Mouse (Mus musculus): ENCODE measurements around the gene Kcna10. TPM values are rescaled to one million over a fixed set of nuclear protein-coding genes. Genes with fewer than 3 reads are reported as not detected.
A peak's percentile ranks its signal among the peaks of the same experiment; 100 is the strongest.

Kcna10 gene
- polyA plus RNA-seq, 1 experiment from 2014 or later: not detected

DNA sequence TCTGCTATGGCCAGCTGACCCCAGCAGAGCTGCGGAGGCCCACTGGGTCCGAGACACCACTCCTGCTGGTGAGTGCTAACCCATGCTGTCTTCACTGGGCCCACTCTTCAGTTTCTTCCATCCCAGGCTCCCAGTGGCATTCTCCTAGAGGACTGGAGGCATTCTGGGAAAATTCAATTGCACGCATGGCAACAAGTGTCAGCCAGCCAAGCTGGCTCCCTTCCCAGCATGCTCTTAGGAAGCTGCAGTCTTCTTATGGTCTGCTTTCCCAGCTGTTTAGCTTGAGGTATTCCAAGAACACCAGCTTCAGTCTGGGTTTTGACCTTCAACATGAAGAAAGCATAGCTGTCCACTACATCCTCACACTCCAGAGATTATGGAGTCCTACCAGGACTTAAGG lies 322 bp downstream of the Kcna10 start:
- Histone ChIP-seq H3K9me3 (ENCODE audit: control insufficient read depth, low read length) (no peaks in the 10 kb centered on the region), H3K36me3 (ENCODE audit: control insufficient read depth, insufficient read depth, low read length) (no peaks in the 10 kb centered on the region), H3K4me2 (ENCODE audit: low read length) (no peak overlapping the region), H3K4me3 (replicated peaks; ENCODE audit: low read depth, low read length) (no peak overlapping the region), H3K9ac (replicated peaks; ENCODE audit: low read length) (no peak overlapping the region), H3K4me1 (ENCODE audit: control insufficient read depth, insufficient read depth, low read length) (no peaks in the 10 kb centered on the region), H3K27ac (replicated peaks; ENCODE audit: low read depth, low read length) (no peak overlapping the region), H3K27me3 (ENCODE audit: control insufficient read depth, insufficient read depth, low read length) (no peaks in the 10 kb centered on the region)
- DNase-seq: peak; percentile 8
- ATAC-seq (ENCODE audit: low FRiP score, low TSS enrichment): no peak
- WGBS: 93% methylated on average over 3 of the region's 3 CpGs

DNA sequence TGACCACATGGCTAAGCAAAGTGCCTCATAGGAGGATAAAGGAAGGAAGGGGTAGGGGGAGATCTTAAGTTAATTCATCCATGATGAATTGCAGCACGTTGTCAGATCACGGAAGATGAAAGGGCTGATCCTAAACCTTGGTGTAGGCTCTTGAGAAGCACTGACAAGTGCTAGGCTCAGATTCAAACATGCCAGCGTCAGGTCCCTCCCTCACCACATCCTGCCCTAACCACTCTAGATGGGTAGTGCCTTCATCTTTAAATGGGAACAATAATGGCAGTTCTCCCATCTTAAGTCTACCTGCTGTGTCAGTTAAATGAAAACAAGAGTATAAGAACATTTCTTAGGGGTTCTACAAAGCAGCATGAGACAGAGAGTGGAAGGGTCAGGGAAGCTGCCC lies 2.7 kb downstream of the Kcna10 start:
- Histone ChIP-seq H3K9me3 (ENCODE audit: control insufficient read depth, low read length) (no peaks in the 10 kb centered on the region), H3K9ac (replicated peaks; ENCODE audit: low read length) (no peak overlapping the region), H3K27ac (replicated peaks; ENCODE audit: low read depth, low read length) (no peak overlapping the region), H3K27me3 (ENCODE audit: control insufficient read depth, insufficient read depth, low read length) (no peaks in the 10 kb centered on the region), H3K4me1 (ENCODE audit: control insufficient read depth, insufficient read depth, low read length) (no peaks in the 10 kb centered on the region), H3K4me3 (replicated peaks; ENCODE audit: low read depth, low read length) (no peak overlapping the region), H3K4me2 (ENCODE audit: low read length) (no peak overlapping the region), H3K36me3 (ENCODE audit: control insufficient read depth, insufficient read depth, low read length) (no peaks in the 10 kb centered on the region)
- DNase-seq (no peak), ATAC-seq (ENCODE audit: low FRiP score, low TSS enrichment) (no peak)
- WGBS: 75% methylated on average over 3 of the region's 3 CpGs

DNA sequence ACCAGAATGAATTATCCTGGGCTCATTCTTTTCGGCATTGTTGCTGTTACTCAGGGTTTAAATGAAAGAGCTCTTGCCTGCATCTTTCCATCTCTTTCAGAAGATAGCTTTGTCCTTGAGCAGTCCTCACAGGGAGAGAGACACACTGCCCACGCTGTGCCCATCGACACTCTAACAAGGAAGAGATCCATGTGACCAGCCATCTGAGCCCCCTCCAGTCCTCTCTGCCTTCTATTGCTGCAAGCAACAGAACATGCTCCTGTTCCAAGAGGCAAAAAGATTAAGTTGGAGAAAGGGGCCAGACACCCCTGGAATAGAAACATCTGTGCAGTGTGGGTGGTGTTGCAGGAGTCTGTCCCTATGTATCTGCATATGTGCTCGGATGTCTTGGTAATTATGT lies 4.2 kb downstream of the Kcna10 start:
- H3K9ac ChIP-seq (replicated peaks; ENCODE audit: low read length): no peak overlapping the region
- no peaks in the 10 kb centered on the region for H3K9me3 ChIP-seq (ENCODE audit: control insufficient read depth, low read length)
- no peak for DNase-seq
- no peak overlapping the region for H3K4me3 ChIP-seq (replicated peaks; ENCODE audit: low read depth, low read length)
- ATAC-seq (ENCODE audit: low FRiP score, low TSS enrichment): no peak
- H3K27ac ChIP-seq (replicated peaks; ENCODE audit: low read depth, low read length): no peak overlapping the region
- no peaks in the 10 kb centered on the region for H3K4me1 ChIP-seq (ENCODE audit: control insufficient read depth, insufficient read depth, low read length)
- H3K4me2 ChIP-seq (ENCODE audit: low read length): no peak overlapping the region
- no peaks in the 10 kb centered on the region for H3K27me3 ChIP-seq (ENCODE audit: control insufficient read depth, insufficient read depth, low read length)
- H3K36me3 ChIP-seq (ENCODE audit: control insufficient read depth, insufficient read depth, low read length): no peaks in the 10 kb centered on the region
- 69% methylated on average over 4 of the region's 4 CpGs for WGBS

DNA sequence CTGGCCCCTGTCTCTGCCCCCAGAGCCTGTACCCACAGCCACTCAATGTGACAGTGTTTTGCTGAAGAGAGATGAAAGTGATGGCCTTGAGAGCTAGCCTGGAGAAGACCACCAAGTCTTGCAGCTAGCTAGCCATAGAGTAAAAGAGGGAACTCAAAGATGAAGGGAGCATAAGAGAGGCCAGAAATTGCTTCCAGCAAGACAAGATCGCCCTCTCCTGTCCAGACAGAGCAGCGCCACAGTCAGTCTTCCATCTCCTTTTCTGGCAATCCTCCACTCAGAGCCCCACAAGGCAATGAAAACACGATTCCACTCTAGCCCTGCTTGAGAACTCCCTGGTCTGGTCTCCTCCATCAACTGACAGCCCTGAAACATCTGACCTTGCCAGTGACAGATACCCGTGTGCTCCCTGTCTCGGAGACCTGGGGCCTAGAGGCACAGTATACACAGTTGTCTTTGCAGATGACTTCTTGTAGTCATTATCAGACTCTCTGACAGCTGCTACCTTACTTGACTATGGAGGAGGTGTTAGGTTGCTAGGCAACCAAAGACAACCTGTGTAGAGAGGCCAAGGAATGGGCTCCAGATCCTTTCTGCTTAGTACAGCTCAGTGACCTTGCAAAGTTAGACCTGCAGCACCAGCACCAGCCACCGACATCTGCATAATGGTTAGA lies 5.5 kb downstream of the Kcna10 start:
- Histone ChIP-seq H3K9ac (replicated peaks; ENCODE audit: low read length) (no peak overlapping the region), H3K4me1 (ENCODE audit: control insufficient read depth, insufficient read depth, low read length) (no peaks in the 10 kb centered on the region), H3K36me3 (ENCODE audit: control insufficient read depth, insufficient read depth, low read length) (no peaks in the 10 kb centered on the region), H3K27me3 (ENCODE audit: control insufficient read depth, insufficient read depth, low read length) (no peaks in the 10 kb centered on the region), H3K4me3 (replicated peaks; ENCODE audit: low read depth, low read length) (no peak overlapping the region), H3K27ac (replicated peaks; ENCODE audit: low read depth, low read length) (no peak overlapping the region), H3K9me3 (ENCODE audit: control insufficient read depth, low read length) (no peaks in the 10 kb centered on the region), H3K4me2 (ENCODE audit: low read length) (no peak overlapping the region)
- peak; percentile 86 for DNase-seq
- 50% methylated on average over 6 of the region's 6 CpGs for WGBS
- peak; percentile 72 for ATAC-seq (ENCODE audit: low FRiP score, low TSS enrichment)

DNA sequence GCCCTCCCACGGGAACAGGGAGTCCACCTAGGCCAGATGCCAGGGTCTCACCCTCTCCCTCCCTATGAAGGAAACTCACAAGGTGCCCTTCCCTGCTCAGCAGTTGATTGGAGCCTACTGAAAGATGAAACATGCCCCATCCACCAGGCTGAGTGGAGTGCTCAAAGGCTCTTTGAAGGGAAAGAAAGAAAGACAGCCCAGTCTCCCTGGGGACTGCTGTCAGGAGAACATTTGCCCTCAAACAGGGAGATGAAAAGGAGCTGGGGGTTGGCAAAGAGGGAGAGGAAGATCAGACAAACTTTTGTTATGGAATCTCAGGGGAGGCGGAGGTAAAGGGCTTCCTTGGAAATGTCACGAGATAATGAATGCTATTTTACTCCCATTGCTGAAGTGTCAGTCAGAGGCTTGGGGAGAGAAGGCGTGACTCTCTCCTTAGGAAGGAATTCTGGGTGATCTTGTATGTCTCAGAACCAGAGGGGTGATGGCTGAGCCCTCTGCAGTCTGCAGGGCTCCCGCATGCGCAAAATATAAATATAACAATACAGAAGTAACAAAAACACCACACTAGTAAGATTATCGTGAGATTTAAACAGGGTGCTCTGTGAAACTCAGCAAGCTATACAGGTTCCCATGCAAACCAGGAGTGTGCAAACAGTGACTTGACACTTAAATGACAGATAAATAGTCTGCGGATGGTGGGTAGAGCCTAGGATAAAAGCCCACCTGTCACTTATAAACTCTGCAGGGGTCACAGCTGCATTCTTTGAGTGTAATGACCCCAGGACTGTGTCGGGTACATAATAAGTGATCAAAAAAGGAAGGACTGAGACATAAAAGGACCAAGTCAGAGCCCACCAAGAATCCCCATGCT lies 18.7 kb downstream of the Kcna10 start:
- Histone ChIP-seq H3K9ac (replicated peaks; ENCODE audit: low read length) (no peak overlapping the region), H3K4me1 (ENCODE audit: control insufficient read depth, insufficient read depth, low read length) (0 out of 2 replicates have a peak, but pooled peaks cover 6% of the 10 kb centered on the region), H3K4me2 (ENCODE audit: low read length) (no peak overlapping the region), H3K4me3 (replicated peaks; ENCODE audit: low read depth, low read length) (no peak overlapping the region), H3K9me3 (ENCODE audit: control insufficient read depth, low read length) (no peaks in the 10 kb centered on the region), H3K27me3 (ENCODE audit: control insufficient read depth, insufficient read depth, low read length) (no peaks in the 10 kb centered on the region), H3K36me3 (ENCODE audit: control insufficient read depth, insufficient read depth, low read length) (no peaks in the 10 kb centered on the region), H3K27ac (replicated peaks; ENCODE audit: low read depth, low read length) (peak overlapping the region; percentile 43; the same call in 1 of the 2 replicates)
- WGBS: 13% methylated on average over 9 of the region's 9 CpGs
- ATAC-seq (ENCODE audit: low FRiP score, low TSS enrichment) (peak; percentile 68), DNase-seq (peak; percentile 79)

DNA sequence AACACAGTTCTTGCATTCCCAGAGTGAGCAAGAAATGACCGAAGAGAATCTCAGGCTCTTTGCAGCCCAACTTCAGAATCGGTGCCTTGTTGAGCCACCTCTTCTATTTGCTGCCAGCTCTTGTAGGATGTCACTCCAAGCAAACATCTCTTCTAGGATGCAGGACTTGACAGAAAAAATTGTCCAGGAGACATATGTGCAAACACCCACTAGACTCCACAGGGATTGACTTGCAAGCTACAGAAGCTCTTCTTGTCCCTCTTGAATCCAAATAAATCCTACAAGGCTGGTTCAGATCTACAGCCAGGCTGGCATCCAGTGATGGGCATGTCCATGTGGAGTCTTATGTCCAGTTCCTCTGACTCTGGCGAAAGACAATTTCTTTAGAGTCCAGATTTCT lies 21.6 kb downstream of the Kcna10 start:
- 93% methylated on average over 3 of the region's 3 CpGs for WGBS
- no peak for ATAC-seq (ENCODE audit: low FRiP score, low TSS enrichment)
- no peak for DNase-seq

DNA sequence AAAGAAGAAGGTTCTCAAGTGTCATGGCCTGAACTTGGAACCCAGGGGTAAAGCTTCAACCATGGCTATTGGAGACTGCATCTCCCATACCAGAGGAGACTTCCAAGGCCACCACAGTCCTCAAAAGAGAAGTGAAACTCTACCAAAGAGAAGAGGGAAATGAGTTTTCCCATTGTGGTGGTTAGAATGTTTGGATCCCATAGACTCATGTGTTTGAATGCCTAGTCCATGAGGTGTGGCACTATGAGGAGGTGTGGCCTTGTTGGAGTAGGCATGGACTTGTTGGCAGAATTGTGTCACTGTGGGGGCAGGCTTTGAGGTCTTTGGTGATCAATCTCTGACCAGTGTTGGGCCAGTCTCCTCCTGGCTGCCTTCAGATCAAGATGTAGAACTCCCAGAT lies 22.3 kb downstream of the Kcna10 start:
- Histone ChIP-seq H3K4me2 (ENCODE audit: low read length) (no peak overlapping the region), H3K4me3 (replicated peaks; ENCODE audit: low read depth, low read length) (no peak overlapping the region), H3K27ac (replicated peaks; ENCODE audit: low read depth, low read length) (no peak overlapping the region), H3K27me3 (ENCODE audit: control insufficient read depth, insufficient read depth, low read length) (no peaks in the 10 kb centered on the region), H3K36me3 (ENCODE audit: control insufficient read depth, insufficient read depth, low read length) (no peaks in the 10 kb centered on the region), H3K4me1 (ENCODE audit: control insufficient read depth, insufficient read depth, low read length) (peaks cover 19% of the 10 kb centered on the region), H3K9ac (replicated peaks; ENCODE audit: low read length) (no peak overlapping the region), H3K9me3 (ENCODE audit: control insufficient read depth, low read length) (no peaks in the 10 kb centered on the region)
- no peak for ATAC-seq (ENCODE audit: low FRiP score, low TSS enrichment)
- no peak for DNase-seq

More for the DNA sequence above, 21.6 kb downstream of the Kcna10 start:
- no peak overlapping the region for H3K4me3 ChIP-seq (replicated peaks; ENCODE audit: low read depth, low read length)
- H3K4me1 ChIP-seq (ENCODE audit: control insufficient read depth, insufficient read depth, low read length): peaks cover 19% of the 10 kb centered on the region
- H3K4me2 ChIP-seq (ENCODE audit: low read length): no peak overlapping the region
- H3K9me3 ChIP-seq (ENCODE audit: control insufficient read depth, low read length): no peaks in the 10 kb centered on the region
- no peaks in the 10 kb centered on the region for H3K36me3 ChIP-seq (ENCODE audit: control insufficient read depth, insufficient read depth, low read length)
- H3K27me3 ChIP-seq (ENCODE audit: control insufficient read depth, insufficient read depth, low read length): no peaks in the 10 kb centered on the region
- H3K27ac ChIP-seq (replicated peaks; ENCODE audit: low read depth, low read length): no peak overlapping the region
- no peak overlapping the region for H3K9ac ChIP-seq (replicated peaks; ENCODE audit: low read length)

DNA sequence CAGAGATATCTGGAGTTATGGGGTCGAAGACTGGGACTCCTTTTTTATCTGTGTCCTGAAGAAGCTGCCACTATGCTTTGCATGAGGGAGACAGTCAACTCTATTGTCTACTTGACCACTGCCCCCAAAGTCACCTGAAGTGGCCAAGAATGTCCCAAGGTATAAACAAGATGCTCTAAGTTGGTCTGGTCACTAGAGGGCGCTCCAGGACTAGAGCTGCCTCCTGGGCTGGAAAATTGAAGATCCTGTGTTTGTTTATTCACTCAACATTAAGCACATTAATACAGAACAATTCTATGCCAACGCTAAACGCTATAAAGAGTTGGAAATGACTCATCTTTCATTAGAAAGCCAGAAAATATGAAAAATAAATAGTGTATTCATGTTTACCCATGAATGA lies 23.1 kb downstream of the Kcna10 start:
- no peak overlapping the region for H3K9ac ChIP-seq (replicated peaks; ENCODE audit: low read length)
- DNase-seq (peak; percentile 86), ATAC-seq (ENCODE audit: low FRiP score, low TSS enrichment) (no peak)
- H3K36me3 ChIP-seq (ENCODE audit: control insufficient read depth, insufficient read depth, low read length): no peaks in the 10 kb centered on the region
- WGBS: 11% methylated on average over 4 of the region's 4 CpGs
- H3K4me1 ChIP-seq (ENCODE audit: control insufficient read depth, insufficient read depth, low read length): peaks cover 19% of the 10 kb centered on the region
- H3K4me3 ChIP-seq (replicated peaks; ENCODE audit: low read depth, low read length): no peak overlapping the region
- H3K27me3 ChIP-seq (ENCODE audit: control insufficient read depth, insufficient read depth, low read length): no peaks in the 10 kb centered on the region
- no peak overlapping the region for H3K4me2 ChIP-seq (ENCODE audit: low read length)
- H3K27ac ChIP-seq (replicated peaks; ENCODE audit: low read depth, low read length): no peak overlapping the region
- H3K9me3 ChIP-seq (ENCODE audit: control insufficient read depth, low read length): no peaks in the 10 kb centered on the region
